Mouse (Mus musculus): ENCODE results near the gene Meis1.

DNA sequence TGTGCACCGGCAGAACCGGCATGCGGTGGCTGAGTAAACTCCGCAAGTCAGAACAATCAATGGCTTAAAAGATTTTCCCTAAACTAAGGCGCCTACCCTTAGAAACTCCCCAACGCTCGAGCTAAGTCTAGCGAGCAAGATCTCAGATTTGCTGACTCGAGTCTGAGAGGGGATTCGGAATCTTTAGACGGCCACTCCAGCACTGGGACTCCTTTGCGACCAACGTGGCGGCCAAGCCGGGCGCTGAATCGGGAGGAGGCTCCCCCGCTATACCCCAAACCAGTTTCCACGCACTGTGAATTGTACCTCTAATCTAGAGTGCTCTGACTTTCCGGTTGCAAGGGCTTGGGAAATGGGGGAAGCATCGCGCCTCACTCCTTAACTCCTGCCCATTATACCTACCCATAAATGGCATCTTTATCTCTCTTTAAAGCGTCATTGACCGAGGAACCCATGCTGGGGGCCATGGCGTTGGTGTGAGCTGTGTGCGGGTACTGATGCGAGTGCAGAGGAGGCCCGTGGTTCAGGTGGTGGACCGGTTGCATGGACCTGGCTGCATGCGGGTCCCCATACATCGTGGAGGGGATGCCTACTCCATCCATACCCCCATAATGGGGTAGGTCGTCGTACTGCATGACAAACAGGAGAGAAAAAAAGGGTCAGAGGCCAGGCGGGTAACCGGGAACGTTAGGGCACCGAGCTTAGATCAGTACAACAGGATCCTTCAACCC is 2.9 kb downstream of the Meis1 start:
- no peak for TF ChIP-seq CTCF (IDR thresholded peaks at IDR 0.05; ENCODE audit: control insufficient read depth, insufficient read depth, low read length)
- no peak for TF ChIP-seq POLR2A (IDR thresholded peaks at IDR 0.05; ENCODE audit: borderline replicate concordance, control insufficient read depth, low read depth, low read length)

Data from bone marrow, adult 2 months (tissue).